Mouse (Mus musculus): Measurements from ENCODE around the gene Peli1.
"Not testable (repeated sequence)": the region's sequence is repeated elsewhere in the genome, so short reads cannot be mapped to it uniquely, and the experiment has no call there.

The Peli1 gene

GRCm38 (mm10) chr11:21178998-21179645 lies 88.0 kb downstream of the Peli1 start:
- in situ Hi-C loops (cut with MboI; ENCODE audit: low sequenced_read_pairs), result loop anchor here (5.0 kb wide), 1 partner anchor 262 kb away; no protein-coding TSS in a partner anchor

DNA sequence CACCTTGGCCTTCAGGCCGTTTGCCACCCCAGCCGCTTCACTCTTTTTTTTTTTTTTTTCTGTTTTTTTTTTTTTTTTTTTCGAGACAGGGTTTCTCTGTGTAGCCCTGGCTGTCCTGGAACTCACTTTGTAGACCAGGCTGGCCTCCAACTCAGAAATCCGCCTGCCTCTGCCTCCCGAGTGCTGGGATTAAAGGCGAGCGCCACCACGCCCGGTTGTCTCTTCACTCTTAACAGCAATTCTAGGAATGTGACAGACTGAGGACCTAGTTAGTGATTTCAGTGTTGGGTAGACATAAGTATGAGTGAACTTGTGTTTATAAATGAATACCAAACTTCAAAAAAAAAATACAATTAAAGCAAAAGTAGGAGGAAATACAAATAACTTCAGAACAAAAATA lies 88.8 kb downstream of the Peli1 start:
- in situ Hi-C loops (cut with MboI; ENCODE audit: low sequenced_read_pairs), result loop anchor here (5.0 kb wide), 1 partner anchor 263 kb away; no protein-coding TSS in a partner anchor

DNA sequence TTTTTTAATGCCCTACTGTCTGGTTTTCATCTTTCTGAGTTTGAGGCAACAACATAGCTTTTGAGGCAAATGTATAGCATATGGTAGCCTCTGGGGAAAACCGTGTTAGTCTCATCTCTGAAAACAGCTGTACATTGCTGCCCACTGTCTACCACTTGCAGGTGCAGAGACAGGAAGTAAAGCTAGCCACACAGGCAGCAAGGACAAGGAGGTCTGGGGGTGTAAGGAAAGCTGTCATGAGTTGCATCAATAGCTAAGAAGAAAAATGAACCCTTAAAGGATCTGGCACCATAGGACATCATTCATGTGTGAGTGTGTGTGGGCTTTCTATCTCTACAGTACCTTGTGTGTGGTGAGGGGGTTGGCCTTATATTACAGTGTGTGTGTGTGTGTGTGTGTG lies 89.6 kb downstream of the Peli1 start:
- in situ Hi-C loops (cut with MboI; ENCODE audit: low sequenced_read_pairs), result no loop called here

DNA sequence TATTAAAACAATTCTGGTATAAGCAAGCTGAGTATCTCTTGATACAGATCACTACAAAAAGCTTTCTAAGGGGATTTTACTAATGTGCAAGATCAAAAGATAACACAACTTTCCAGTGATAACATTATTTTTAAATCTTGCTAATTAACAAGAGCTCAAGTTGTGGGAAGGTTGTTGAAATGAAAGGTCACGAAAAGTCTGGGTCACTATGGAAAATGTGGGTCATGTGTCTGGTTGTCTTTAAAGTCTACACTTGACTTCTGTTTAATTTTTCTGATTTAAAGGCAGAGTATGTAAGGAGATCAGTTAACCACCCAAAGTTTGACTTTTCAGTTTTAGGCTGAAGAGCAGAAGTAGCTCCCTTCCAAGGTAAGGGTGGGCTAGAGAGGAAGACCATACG lies 90.5 kb downstream of the Peli1 start:
- in situ Hi-C loops (cut with MboI; ENCODE audit: low sequenced_read_pairs), result no loop called here

DNA sequence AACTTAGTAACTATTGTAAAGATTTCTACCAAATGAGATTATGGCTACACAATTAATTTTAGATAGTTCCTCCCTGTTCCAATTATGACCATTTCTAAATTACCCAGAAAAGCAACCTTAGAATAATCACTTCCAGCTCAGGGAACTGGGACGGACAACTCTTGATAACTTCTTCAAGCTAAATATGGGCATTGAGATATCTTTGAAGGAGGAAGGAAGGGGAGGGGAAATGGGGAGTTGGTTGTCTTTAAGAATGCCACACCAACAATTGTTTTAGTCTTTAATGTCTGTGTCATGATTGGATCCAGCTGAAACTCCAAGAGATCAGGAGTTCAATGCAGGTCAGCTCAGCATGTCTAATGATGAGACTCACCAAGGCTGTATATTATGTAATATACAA lies 91.6 kb downstream of the Peli1 start:
- in situ Hi-C loops (cut with MboI; ENCODE audit: low sequenced_read_pairs), result no loop called here

GRCm38 (mm10) chr11:21191821-21192220 lies 100.7 kb downstream of the Peli1 start:
- in situ Hi-C loops (cut with MboI; ENCODE audit: low sequenced_read_pairs), result not testable (repeated sequence)

GRCm38 (mm10) chr11:21194851-21195250 lies 103.8 kb downstream of the Peli1 start:
- in situ Hi-C loops (cut with MboI; ENCODE audit: low sequenced_read_pairs), result no loop called here

Measured in CH12F3 (cell line).